In genomic region chr7:141468164-141468521, GRCm38 (mm10) we compare ENCODE assay signal across 7 mouse cellular contexts. TPM values are rescaled to one million over a fixed set of nuclear protein-coding genes. Genes with fewer than 3 reads are reported as not detected.
DNase-seq lines count a peak whose midpoint lies in the region; ATAC-seq and TF ChIP-seq lines count a peak whose summit lies in the region.

No protein-coding gene starts in this region.

- peaks cover 39% of the 10 kb centered on the region for H3K36me3 ChIP-seq in lung, embryonic 14.5 days (ENCODE audit: insufficient read depth)
- H3K36me3 ChIP-seq in embryonic facial prominence, embryonic 10.5 days (replicated peaks): peaks cover 40% of the 10 kb centered on the region
- H3K36me3 ChIP-seq in hindbrain, embryonic 16.5 days (ENCODE audit: control insufficient read depth, insufficient read depth, low read length): peaks cover 21% of the 10 kb centered on the region
- H3K36me3 ChIP-seq in midbrain, embryonic 13.5 days: peaks cover 31% of the 10 kb centered on the region

- peak; percentile 5; the same call in 1 of the 2 replicates for ATAC-seq in lung, embryonic 14.5 days (ENCODE audit: insufficient read depth)
- peak; percentile 10; the same call in 1 of the 2 replicates for ATAC-seq in hindbrain, embryonic 16.5 days
- peak; percentile 15 for ATAC-seq in midbrain, embryonic 13.5 days

- H3K4me2 ChIP-seq in lung, embryonic 14.5 days: peak overlapping the region; percentile 95
- peak overlapping the region; percentile 81 for H3K4me2 ChIP-seq in hindbrain, embryonic 16.5 days (ENCODE audit: low read length)
- H3K4me2 ChIP-seq in midbrain, embryonic 13.5 days (replicated peaks): peak overlapping the region; percentile 60

- no peaks in the 10 kb centered on the region for H3K9me3 ChIP-seq in lung, embryonic 14.5 days (ENCODE audit: low read depth, low read length)
- no peaks in the 10 kb centered on the region for H3K9me3 ChIP-seq in embryonic facial prominence, embryonic 10.5 days
- H3K9me3 ChIP-seq in hindbrain, embryonic 16.5 days (ENCODE audit: control insufficient read depth, low read length): no peaks in the 10 kb centered on the region
- no peaks in the 10 kb centered on the region for H3K9me3 ChIP-seq in midbrain, embryonic 13.5 days

- H3K4me1 ChIP-seq in lung, embryonic 14.5 days (ENCODE audit: insufficient read depth): peaks cover 27% of the 10 kb centered on the region
- H3K4me1 ChIP-seq in embryonic facial prominence, embryonic 10.5 days: peaks cover 63% of the 10 kb centered on the region
- peaks cover 39% of the 10 kb centered on the region for H3K4me1 ChIP-seq in hindbrain, embryonic 16.5 days (ENCODE audit: control insufficient read depth, insufficient read depth, low read depth, low read length)
- H3K4me1 ChIP-seq in midbrain, embryonic 13.5 days (replicated peaks): peaks cover 43% of the 10 kb centered on the region

- H3K9ac ChIP-seq in lung, embryonic 14.5 days: peak overlapping the region; percentile 84
- H3K9ac ChIP-seq in hindbrain, embryonic 16.5 days (ENCODE audit: low read depth, low read length): peak overlapping the region; percentile 89
- H3K9ac ChIP-seq in midbrain, embryonic 13.5 days (replicated peaks): peak overlapping the region; percentile 83

- peaks cover 33% of the 10 kb centered on the region for H3K27me3 ChIP-seq in lung, embryonic 14.5 days (ENCODE audit: insufficient read depth, low read length)
- H3K27me3 ChIP-seq in embryonic facial prominence, embryonic 10.5 days (replicated peaks; ENCODE audit: low read depth, poor library complexity, severe bottlenecking): peaks cover 39% of the 10 kb centered on the region
- H3K27me3 ChIP-seq in hindbrain, embryonic 16.5 days (replicated peaks; ENCODE audit: control insufficient read depth, insufficient read depth, low read length): peaks cover 32% of the 10 kb centered on the region
- peaks cover 40% of the 10 kb centered on the region for H3K27me3 ChIP-seq in midbrain, embryonic 13.5 days

- WGBS in lung, embryonic 14.5 days: 5% methylated on average over 5 of the region's 5 CpGs
- WGBS in embryonic facial prominence, embryonic 10.5 days: 19% methylated on average over 5 of the region's 5 CpGs
- WGBS in hindbrain, embryonic 16.5 days: 25% methylated on average over 5 of the region's 5 CpGs
- WGBS in midbrain, embryonic 13.5 days: 32% methylated on average over 5 of the region's 5 CpGs

- peak overlapping the region; percentile 93 for H3K27ac ChIP-seq in lung, embryonic 14.5 days (ENCODE audit: low read depth)
- peak overlapping the region; percentile 92 for H3K27ac ChIP-seq in embryonic facial prominence, embryonic 10.5 days (replicated peaks)
- H3K27ac ChIP-seq in hindbrain, embryonic 16.5 days (ENCODE audit: low read depth, low read length): peak overlapping the region; percentile 86
- peak overlapping the region; percentile 87 for H3K27ac ChIP-seq in midbrain, embryonic 13.5 days

- peak overlapping the region; percentile 76 for H3K4me3 ChIP-seq in lung, embryonic 14.5 days (ENCODE audit: low read depth, low read length)
- peak overlapping the region; percentile 76 for H3K4me3 ChIP-seq in embryonic facial prominence, embryonic 10.5 days
- H3K4me3 ChIP-seq in hindbrain, embryonic 16.5 days (ENCODE audit: low read length): peak overlapping the region; percentile 72
- peak overlapping the region; percentile 66 for H3K4me3 ChIP-seq in midbrain, embryonic 13.5 days (replicated peaks)

- no peak for TF ChIP-seq CTCF in lung, embryonic 14.5 days (IDR thresholded peaks at IDR 0.05; ENCODE audit: low read depth)

- DNase-seq in lung, embryonic 14.5 days: no peak
- no peak for DNase-seq in lung, postnatal 36 days
- peak; percentile 35 for DNase-seq in embryonic facial prominence, embryonic 10.5 days (ENCODE audit: low spot score)
- no peak for DNase-seq in urinary bladder, postnatal 4 days (ENCODE audit: low spot score in 2 of 2)
- no peak for DNase-seq in cerebellum, adult 8-10 months

RNA-seq across cellular contexts. Expression of gene Cd151, which starts 1.0 kb away (rescaled TPM):
- polyA plus RNA-seq in lung, embryonic 14.5 days (2014; fragmentation: Nextera tagmentation; extraction: Ambion mirVana): 69.8 and 79.1 TPM in 2 replicates
- polyA plus RNA-seq in embryonic facial prominence, embryonic 10.5 days (2016; fragmentation: Nextera tagmentation; extraction: Ambion mirVana): 20.6 and 22.4 TPM in 2 replicates
- 23.0 and 24.7 TPM in 2 replicates for polyA plus RNA-seq in hindbrain, embryonic 16.5 days (2015; fragmentation: Nextera tagmentation; extraction: Ambion mirVana)
- 15.4 and 19.9 TPM in 2 replicates for polyA plus RNA-seq in midbrain, embryonic 13.5 days (2015; fragmentation: Nextera tagmentation; extraction: Ambion mirVana)

RNA-seq across cellular contexts. Expression of gene Polr2l, which starts 6.8 kb away (rescaled TPM):
- polyA plus RNA-seq in lung, embryonic 14.5 days (2014; fragmentation: Nextera tagmentation; extraction: Ambion mirVana): 71.2 and 74.3 TPM in 2 replicates
- polyA plus RNA-seq in embryonic facial prominence, embryonic 10.5 days (2016; fragmentation: Nextera tagmentation; extraction: Ambion mirVana): 84.0 and 86.0 TPM in 2 replicates
- polyA plus RNA-seq in hindbrain, embryonic 16.5 days (2015; fragmentation: Nextera tagmentation; extraction: Ambion mirVana): 72.4 and 75.8 TPM in 2 replicates
- polyA plus RNA-seq in midbrain, embryonic 13.5 days (2015; fragmentation: Nextera tagmentation; extraction: Ambion mirVana): 88.2 and 91.1 TPM in 2 replicates

RNA-seq across cellular contexts. Expression of gene Tspan4, which starts 6.9 kb away (rescaled TPM):
- 95.5 and 100.0 TPM in 2 replicates for polyA plus RNA-seq in lung, embryonic 14.5 days (2014; fragmentation: Nextera tagmentation; extraction: Ambion mirVana)
- 32.6 and 34.2 TPM in 2 replicates for polyA plus RNA-seq in embryonic facial prominence, embryonic 10.5 days (2016; fragmentation: Nextera tagmentation; extraction: Ambion mirVana)
- polyA plus RNA-seq in hindbrain, embryonic 16.5 days (2015; fragmentation: Nextera tagmentation; extraction: Ambion mirVana): 68.3 and 71.0 TPM in 2 replicates
- polyA plus RNA-seq in midbrain, embryonic 13.5 days (2015; fragmentation: Nextera tagmentation; extraction: Ambion mirVana): 22.5 and 23.6 TPM in 2 replicates

RNA-seq across cellular contexts. Expression of gene Cracr2b, which starts 7.2 kb away (rescaled TPM):
- polyA plus RNA-seq in lung, embryonic 14.5 days (2014; fragmentation: Nextera tagmentation; extraction: Ambion mirVana): 15.1 and 18.9 TPM in 2 replicates
- 6.6 and 8.3 TPM in 2 replicates for polyA plus RNA-seq in embryonic facial prominence, embryonic 10.5 days (2016; fragmentation: Nextera tagmentation; extraction: Ambion mirVana)
- 7.9 and 10.8 TPM in 2 replicates for polyA plus RNA-seq in hindbrain, embryonic 16.5 days (2015; fragmentation: Nextera tagmentation; extraction: Ambion mirVana)
- 6.8 TPM in 2 replicates for polyA plus RNA-seq in midbrain, embryonic 13.5 days (2015; fragmentation: Nextera tagmentation; extraction: Ambion mirVana)

RNA-seq across cellular contexts. Expression of gene Pnpla2, which starts 13.1 kb away (rescaled TPM):
- polyA plus RNA-seq in lung, embryonic 14.5 days (2014; fragmentation: Nextera tagmentation; extraction: Ambion mirVana): 26.1 and 26.3 TPM in 2 replicates
- 13.2 and 14.3 TPM in 2 replicates for polyA plus RNA-seq in embryonic facial prominence, embryonic 10.5 days (2016; fragmentation: Nextera tagmentation; extraction: Ambion mirVana)
- polyA plus RNA-seq in hindbrain, embryonic 16.5 days (2015; fragmentation: Nextera tagmentation; extraction: Ambion mirVana): 20.0 and 20.9 TPM in 2 replicates
- polyA plus RNA-seq in midbrain, embryonic 13.5 days (2015; fragmentation: Nextera tagmentation; extraction: Ambion mirVana): 16.2 and 19.2 TPM in 2 replicates
